Mouse (Mus musculus): ENCODE measurements at regions not wholly inside any gene's neighbourhood (a gene's known extent, or its start where the extent isn't known, plus 50 kb on each side); places are given as distances from the start of the nearest gene placed in this dataset.

DNA sequence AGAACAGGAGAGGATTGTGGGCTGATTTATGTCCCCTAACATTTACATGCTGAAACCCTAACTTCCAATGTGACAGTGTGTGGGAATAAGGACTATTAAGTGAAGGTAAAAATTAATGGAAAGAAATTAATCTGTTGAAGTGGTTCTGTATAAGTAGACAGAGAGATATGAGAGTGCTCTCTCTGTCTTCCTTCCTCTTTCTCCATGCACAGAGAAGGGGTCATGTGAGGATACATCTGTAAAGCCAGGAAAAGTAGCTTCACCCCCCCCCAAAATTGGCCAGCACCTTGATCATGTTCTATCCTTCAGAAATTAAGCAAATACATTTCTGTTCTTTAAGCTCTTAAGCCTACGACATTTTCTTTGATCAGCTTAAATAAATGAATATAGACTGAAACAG, 268.6 kb upstream of the Ccdc54 start:
- DNase-seq (ENCODE audit: low read depth in 2 of 2, low spot score in 2 of 2), result no peak

DNA sequence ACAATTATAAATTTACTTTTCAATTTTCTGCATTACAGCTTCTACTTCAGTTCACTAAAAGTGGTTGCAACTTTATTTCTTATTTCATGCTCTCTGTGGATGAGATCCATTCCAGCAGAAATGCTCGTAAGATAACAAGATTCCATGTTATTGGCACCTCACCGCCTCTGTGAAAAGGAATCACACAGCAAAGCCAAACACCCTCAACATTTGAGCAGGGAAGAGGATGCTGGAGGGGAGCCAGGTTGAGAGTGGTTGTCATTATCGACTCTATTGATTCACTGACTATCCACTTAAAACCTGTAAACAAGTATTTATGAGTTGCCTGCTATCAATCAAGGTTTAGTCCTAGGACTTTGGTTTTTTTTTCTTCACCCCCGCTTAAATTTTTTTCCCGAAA, 261.1 kb upstream of the Ccdc54 start:
- DNase-seq (ENCODE audit: low read depth in 2 of 2, low spot score in 2 of 2), result no peak

DNA sequence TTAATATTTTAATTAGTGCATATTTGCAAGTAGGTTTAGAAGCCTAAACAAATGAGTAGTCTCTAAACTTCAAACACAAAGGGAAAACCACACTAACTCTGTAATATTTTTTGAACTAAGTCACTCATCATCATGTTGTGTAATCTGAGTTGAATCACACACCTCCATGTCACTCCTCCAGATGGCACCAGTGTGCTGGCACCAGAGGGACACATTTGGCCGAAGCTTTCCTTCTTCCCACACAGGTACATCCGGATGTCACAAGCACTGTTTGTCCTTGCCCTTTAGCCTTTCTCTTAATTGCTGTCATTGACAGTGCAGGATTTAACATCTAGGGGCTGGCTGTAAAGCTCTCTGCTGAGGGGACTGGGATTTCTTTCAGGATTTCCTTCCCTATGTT, 256.7 kb upstream of the Ccdc54 start:
- DNase-seq (ENCODE audit: low read depth in 2 of 2, low spot score in 2 of 2), result no peak

DNA sequence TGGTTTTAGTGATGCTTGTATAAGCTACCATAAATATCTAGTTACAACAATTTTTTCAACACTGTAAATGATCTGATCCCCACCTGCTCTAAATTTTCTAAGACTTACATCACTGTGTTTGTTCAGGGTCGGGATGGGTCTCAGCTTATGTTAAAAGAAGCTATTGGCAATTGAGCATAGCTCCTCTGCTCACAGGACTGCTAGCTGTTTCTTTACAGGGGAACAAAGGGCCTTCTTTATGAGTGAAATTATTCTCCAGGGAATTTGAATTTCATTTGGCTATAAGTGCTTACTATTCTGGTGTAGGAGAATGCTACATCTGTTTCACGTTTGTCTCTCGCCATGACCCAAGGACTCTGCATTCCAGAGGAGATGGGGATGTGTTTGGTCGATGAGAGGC, 255.6 kb upstream of the Ccdc54 start:
- DNase-seq (ENCODE audit: low read depth in 2 of 2, low spot score in 2 of 2), result no peak

DNA sequence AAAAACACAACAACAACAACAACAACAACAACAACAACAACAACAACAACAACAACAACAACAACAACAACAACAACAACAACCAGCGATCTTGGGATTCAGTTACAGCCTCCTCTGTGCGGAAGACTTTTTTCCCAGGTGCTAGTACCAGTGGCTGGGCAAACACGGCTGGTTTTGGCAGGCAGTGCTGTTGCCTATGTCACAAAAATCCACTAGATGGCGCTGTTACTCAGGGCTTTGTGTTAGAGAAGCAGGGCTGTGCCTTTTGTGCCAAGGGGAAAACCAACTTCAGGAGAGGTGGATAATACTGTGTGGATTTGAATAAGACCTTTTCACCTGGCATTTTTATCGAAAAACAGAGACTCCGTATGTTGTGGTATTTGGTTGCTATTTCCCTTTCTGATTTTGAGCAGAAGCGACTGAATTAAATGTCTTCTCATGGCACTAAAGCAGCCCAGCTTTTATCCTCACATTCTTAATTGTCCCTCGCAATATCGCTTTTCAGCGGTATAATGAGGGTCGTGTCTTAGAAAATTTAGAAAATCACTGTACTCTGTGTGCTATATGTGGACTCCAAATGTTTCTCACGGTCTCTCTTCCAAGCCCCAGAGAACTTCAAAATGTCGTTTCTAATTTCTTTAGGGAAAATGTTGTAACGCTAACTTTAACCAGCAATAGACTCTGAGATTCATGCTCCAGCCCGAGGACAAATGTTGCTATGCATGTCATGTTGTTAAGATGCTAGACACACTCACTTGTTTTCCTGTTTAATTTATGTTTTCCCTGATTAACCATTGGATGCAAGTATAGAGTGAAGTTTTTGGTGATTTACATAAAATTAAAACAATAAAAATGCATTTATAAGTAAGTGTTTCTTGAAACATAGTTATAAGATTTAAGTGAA, 251.0 kb upstream of the Ccdc54 start:
- no peak for DNase-seq (ENCODE audit: low read depth in 2 of 2, low spot score in 2 of 2)

DNA sequence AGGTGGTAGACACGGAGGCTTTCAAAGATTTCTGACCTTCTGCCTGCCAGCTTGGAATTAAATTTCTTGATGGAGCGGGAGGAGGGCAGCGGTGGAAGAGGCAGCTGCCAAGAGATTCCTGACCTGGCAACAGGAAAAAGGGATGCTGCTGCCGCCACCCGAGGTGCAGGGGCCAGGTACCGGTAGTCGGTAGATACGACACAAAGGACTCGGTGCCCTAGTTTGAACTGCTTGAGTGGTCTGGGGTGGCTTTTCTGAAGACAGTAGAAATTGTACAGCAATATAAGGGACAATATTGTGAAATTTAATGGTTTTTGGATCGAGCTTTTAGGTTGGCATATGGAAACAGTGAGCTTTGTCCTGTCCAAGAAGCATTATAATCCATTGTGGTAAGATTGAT, 250.3 kb upstream of the Ccdc54 start:
- DNase-seq (ENCODE audit: low read depth in 2 of 2, low spot score in 2 of 2), result no peak

DNA sequence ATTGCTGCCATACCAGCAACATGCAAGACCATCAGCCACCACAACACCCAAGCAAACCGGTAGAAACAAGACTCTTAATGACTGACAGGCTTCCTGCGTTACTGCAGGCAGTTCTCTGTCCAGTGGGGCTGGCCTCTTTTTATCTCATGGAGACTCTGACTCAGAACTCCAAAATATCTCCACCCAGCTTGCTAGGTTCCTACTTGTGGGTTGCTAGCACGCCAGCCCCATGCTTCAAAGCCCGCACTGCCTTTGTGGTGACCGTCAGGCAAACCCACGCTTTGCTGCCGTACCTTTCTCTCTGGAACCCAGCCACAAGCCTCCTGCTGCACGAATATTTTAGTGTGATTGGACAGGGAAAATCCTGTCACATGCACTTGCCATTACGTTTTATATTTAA, 248.7 kb upstream of the Ccdc54 start:
- DNase-seq (ENCODE audit: low read depth in 2 of 2, low spot score in 2 of 2), result no peak

DNA sequence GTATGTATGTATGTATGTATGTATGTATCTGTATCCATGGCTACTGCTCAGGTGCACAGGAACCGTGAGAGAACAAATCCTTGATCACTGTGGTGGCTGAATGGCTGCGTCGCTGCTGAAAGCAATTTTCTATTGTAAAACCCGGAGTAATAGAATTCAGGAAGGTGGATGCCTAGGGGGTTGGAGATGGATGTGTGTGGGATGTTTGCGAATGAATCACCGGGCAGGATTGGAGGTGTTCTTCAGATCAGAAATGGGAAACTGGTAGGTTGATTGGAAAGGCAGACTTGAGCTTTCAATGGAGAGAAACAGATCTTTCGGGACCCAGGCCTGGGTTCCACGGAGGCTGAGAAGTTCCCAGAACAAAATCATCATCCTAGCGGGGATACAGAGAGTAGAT, 246.5 kb upstream of the Ccdc54 start:
- DNase-seq (ENCODE audit: low read depth in 2 of 2, low spot score in 2 of 2), result no peak

DNA sequence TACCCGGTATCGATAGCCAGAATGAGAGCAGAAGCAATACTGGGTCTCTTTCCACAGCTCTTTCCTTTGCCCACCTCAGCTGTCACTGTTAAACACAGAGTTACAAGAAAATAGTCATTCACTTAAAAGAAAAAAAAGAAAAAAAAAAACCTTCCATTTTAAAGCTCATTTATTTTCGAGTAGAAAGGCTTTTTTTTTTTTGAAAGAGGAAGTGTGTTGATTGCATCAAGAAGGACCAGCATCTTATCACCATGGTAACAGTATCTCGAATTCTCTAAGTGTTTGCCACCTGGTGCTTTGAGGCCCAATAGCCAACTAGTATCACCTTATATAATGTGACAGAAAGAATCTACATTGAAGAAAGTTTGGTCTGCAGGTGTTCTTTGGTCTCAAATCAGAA, 245.5 kb upstream of the Ccdc54 start:
- DNase-seq (ENCODE audit: low read depth in 2 of 2, low spot score in 2 of 2), result no peak

DNA sequence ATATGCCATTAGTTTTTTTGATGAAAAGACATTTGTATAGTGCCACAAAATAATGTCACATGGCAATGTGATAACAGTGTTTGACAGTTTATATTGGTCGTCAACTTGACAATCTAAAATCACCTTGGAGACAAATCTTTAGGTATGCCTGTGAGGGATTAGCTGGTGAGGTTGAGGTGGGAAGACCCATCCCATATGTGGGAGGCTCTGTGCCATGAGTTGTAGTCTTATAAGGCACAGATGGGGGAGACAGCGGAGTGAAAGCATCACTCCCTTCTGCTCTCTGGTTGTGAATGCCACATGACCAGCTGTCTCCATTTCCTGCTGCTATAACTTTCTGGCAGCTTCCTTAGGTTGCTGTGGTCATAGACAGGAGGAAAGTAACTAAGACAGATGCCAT, 242.4 kb upstream of the Ccdc54 start:
- no peak for DNase-seq (ENCODE audit: low read depth in 2 of 2, low spot score in 2 of 2)

DNA sequence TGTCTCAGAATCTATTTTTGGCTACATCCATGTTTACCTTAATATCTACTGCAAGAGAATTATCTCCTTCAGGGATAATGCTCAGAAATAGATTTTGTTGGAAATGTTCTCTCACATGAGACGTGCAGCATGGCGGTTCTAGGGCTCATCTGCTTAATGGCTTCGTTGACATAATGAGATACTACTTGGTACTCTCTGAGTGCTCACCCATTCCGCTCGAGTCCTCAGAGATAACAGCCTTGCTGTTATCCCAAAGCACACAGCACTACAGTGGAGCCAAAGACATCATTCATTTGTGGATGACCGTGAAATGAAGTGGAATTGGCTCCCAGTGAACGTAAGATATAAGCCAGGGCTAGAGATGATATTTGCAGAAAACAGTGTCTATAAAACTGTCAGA, 231.4 kb upstream of the Ccdc54 start:
- DNase-seq (ENCODE audit: low read depth in 2 of 2, low spot score in 2 of 2), result no peak

DNA sequence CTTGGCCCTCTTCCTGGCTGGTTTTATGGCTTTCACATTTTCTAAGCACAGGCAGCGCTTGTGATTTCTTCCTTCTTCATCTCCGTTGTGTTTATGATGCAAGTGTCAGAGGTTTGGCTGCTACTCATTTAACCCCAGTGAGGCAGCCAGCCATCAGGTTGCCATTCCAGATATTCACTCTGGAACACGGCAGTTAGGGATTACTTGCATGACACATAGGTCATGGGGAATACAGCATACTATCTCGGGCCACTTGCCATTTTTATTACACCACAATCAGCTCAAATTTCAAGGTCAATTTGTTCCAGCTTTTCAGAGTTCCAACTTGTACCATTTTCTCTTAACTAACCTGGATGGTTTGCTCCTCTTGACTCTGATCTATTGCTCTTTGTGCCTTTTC, 223.7 kb upstream of the Ccdc54 start:
- no peak for DNase-seq (ENCODE audit: low read depth in 2 of 2, low spot score in 2 of 2)

DNA sequence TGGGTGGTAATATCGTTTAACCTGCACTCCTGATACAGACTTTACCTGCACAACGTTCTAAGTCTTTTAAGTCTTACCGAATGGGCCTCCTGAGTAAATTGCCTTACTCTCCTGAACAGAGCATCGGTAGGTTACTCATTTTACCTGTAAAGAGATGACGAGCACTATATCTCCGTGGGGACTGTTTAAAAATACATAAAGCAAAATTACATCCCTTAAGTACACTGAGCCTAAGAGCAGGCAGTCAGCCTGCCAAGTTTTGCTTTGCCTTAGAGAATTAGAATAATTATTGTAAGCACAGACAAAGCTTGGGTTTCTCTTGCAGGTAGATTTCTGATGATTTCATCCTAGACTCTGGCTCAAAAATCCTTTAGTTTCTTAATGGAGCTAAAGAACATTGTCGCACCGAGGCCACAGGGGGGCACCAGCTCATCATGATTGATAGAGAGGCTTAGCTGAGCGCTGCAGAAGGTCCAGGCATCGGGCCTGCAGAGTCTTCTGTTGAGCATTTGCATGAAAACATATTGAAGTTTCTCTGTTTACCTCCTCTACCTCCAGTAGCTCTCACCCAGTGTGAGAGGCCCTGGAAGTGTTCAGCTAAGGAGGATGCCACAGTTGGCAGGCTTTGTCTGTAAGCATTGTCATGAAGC, 208.3 kb upstream of the Ccdc54 start:
- no peak for DNase-seq (ENCODE audit: low read depth in 2 of 2, low spot score in 2 of 2)

DNA sequence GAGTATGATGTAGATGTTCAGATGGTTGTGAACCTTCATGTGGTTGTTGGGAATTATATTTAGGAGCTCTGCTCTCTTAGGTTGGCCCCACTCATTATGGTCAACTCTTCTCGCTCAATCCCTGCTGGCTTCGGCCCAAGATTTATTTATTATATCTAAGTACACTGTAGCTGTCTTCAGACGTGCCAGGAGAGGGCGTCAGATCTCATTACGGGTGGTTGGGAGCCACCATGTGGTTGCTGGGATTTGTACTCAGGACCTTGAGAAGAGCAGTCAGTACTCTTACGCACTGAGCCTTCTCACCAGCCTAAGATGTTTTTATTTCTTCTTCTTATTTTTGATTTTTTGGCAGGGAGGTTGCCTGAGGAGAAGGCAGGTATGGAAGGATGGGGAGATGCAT, 207.1 kb upstream of the Ccdc54 start:
- DNase-seq (ENCODE audit: low read depth in 2 of 2, low spot score in 2 of 2), result no peak

DNA sequence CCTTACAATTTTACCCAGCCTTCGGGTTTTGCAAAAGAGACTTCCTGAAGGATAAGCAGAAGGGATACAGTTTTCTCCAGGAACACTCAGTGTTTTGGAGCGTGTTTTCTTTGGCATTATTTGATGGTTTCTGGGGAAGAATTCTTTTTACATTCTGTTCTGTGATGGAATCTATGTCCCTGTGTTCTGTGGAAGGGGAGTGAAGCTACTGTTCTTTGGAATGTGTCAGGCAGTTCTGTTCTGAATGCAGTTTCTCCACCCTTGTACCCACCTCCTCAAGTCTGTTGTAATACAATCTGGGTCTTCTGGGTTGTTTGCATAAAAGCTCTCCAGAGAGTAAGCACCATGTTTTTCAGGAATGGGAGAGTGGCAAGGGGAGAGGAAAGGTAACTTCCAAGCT, 202.0 kb upstream of the Ccdc54 start:
- no peak for DNase-seq (ENCODE audit: low read depth in 2 of 2, low spot score in 2 of 2)

DNA sequence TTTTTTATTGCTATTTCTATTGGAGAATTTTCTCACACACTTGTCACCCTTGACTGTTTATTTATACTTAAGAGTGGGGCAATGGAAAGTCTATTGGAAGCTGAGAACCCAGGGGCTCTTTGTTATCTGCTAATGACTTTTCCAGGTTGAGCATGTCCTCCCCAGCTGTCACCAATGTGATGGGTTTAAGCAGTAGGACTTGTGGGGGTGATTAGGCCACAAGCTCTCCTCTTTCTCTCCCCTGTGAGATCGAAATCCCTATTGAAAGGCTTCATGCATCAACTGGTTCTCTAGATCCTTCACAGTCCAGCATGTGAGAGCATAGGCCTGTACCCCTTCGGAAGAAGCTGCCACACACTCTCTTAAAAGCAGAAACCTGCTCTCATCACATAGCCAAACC, 201.6 kb upstream of the Ccdc54 start:
- DNase-seq (ENCODE audit: low read depth in 2 of 2, low spot score in 2 of 2), result no peak

DNA sequence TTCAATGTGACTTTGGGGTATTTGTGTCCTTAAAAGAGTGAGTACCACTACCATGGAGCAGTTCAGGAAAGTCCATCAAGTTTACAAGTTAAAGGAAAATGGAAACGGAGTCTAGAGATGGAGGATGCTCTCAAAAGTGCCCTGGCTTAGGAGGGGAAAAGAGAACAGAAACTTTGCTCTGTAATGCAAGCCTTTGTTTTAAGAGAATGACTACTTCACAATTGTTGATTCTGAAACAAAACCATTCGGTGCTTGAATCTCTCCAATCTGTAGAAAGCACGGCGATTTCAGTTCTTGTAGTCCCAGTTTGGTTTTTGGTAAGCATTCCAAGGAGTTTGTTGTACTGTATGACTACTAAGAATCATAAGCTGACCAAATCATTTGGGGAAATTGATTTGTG, 197.7 kb upstream of the Ccdc54 start:
- no peak for DNase-seq (ENCODE audit: low read depth in 2 of 2, low spot score in 2 of 2)

DNA sequence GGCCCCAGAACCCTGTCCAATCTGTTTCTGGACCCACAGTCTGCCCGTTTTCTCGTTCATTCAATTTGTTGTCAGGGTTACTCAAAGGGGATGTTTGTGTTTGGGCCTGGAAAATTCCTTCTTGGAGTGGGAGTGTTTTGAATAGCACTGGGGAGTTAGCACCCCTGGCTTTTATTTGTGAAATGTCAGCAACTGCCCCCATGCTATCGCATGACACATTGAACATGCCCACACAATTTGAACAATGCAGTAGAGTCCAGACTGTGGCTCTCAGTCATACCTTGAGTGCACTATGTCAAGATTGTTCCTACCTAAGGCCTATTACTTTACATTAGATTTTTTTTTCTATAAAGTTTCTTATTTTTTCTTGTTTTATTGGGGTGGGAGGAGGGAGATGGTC, 195.2 kb upstream of the Ccdc54 start:
- DNase-seq (ENCODE audit: low read depth in 2 of 2, low spot score in 2 of 2), result no peak

DNA sequence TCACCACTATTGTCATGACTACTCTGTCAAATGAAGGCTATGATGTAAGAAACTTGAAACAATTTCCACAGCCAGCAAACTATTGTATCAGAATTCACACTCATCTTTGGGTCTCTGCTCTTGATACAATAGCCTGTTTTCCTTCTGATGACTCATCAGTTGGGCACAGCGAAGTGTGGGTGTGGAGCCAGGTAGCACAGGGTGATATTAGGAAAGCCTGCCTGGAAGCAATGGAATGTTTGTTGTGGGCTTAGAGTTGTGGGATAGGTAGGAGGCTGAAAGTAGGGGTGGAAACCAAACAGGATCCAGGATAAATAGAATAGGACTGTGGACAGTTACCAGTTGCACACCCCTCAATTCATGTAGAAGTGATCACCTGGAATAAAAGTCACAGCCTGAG, 194.4 kb upstream of the Ccdc54 start:
- no peak for DNase-seq (ENCODE audit: low read depth in 2 of 2, low spot score in 2 of 2)

DNA sequence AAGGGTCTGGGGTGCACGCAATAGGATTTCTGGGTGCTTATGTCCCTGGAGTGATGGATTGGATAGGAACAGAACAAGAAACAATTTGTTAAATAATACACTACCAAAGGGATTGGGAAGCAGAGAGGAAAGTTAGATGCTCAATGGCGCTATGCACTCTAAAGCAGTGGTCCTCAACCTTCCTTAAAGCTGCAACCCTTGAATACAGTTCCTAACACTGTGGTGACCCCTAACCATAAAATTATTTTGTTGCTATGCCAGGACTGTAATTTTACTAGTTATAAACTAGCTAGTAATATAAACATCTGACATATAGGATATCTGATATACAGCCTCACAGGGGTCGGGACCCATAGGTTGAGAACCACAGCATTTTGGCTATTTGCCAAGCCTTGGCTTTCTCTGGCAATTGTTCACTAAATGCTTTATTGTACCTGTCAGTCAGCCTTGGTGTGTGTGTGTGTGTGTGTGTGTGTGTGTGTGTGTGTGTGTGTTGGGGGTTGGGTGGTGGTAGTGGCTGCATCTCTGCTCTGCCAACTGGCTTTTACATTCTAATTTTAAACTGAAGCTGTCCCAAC, 193.8 kb upstream of the Ccdc54 start:
- DNase-seq (ENCODE audit: low read depth in 2 of 2, low spot score in 2 of 2), result no peak

DNA sequence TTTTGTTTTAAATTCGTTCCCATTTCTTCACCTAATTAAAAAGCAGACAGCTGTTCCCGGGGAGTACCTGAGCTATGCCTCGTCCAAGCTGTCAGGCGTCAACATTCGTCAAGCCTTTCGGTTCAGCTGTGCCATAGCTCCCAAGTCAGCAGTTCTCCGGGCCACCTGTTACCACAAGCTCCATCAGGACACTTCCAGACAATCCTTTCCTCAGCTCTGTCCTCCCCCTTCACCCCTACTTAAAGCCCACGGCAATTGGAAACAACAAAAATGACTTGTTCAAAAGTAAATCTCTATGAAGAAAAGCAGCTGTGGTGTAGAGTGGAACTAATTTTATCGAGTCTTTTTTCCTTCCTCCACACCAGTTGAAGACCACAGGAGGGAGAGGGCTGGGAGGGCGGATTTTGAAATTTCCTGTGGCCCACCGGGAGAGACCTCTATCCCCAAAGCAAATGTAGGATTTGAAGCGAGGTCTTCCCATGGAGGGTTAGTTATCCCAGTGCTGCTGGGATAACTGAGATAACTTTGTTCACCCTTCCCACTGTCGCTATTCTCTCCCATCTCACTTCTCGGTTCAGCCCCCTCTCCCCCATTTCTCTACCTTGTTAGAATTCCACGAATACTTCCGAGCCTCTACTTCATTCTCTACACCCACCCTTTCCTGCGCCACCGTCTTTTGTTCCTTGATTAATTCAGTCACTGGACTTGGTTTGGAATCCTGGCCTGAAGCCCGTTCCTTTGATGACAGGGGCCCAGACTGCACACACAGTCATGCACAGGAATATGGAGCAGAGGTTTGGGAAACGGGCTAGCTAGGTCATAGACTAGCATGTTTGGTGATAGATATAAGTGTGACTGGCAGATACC, 193.1 kb upstream of the Ccdc54 start:
- DNase-seq (ENCODE audit: low read depth in 2 of 2, low spot score in 2 of 2), result no peak

DNA sequence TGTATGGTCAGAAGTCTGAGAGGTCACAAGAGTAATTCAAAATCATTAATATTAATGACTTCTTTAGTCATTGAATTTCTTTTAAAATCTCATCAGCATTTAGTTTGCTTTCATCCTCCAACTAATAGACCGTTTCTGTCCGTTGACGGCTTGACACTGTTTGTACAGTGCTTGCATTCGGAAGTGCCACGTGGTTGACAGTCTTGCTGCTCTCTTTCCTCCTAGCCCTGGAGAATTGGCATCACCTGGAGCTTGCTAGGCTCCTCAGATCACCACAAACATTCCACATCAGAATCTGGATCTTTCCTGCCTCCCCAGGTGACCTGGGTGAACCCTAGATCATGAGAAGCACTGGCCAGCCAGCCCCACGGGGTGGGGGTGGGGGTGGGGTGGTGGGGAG, 192.3 kb upstream of the Ccdc54 start:
- no peak for DNase-seq (ENCODE audit: low read depth in 2 of 2, low spot score in 2 of 2)
